Mouse (Mus musculus) CD8-positive naive resting alpha-beta T cell, adult 2 months (primary cell): ENCODE data around the gene Spindoc.

Source experiments
- DNase-seq, 2 experiments: peaks; one replicate each; pipeline ENCODE4 v3.0.0; 2022; ENCODE audit warnings: low read depth in 2 of 2, low spot score in 2 of 2

Gene Spindoc

DNA sequence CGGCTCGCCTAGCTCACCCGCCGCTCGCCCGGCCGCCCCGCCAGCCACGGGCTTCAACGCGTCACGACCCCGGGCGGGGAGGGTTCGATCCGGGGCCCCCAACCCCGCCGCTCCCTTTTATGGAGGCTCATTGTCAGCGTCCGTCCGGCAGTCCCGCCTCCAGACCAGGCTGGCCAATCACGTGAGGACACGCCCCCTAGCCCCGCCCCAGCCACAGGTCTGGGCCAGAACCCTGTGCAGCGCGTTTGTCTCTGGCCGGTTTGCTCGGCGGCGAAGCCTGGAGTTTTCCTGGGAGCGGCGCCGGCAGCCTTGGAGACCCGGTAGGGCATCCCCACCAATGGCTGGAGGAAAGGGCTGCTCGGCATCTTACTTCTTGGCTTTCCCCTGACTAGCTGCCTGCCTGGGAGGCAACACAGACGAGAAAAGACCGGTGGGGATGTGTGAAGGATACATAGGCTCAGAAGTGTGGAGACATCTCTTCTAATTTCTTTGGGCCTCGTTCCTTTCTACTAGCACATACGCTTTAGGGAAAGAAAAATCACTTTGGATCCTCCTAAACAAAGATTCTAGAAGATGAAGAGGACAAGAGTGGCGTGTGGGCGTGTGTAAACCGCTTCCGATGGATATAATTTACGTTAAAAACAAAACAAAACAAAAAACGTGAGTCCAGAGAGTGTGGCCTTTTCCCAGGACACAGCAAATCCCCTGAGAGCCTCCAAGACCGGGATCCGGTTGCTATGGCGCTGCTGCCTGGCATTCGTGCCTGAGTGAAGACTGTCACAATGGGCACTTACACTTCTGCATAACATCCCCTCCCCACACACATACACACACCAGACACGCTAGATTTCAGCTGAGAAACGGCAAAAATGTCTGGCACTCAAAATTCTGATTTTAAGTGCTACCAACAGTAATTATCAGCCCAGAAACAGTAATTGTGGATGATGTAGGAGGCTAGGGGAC lies at the start of gene Spindoc:
Gene Spindoc (minus strand): TSS at position 92 of the 963 bp plus-strand sequence.
- peak; percentile 88 to 97 for DNase-seq

DNA sequence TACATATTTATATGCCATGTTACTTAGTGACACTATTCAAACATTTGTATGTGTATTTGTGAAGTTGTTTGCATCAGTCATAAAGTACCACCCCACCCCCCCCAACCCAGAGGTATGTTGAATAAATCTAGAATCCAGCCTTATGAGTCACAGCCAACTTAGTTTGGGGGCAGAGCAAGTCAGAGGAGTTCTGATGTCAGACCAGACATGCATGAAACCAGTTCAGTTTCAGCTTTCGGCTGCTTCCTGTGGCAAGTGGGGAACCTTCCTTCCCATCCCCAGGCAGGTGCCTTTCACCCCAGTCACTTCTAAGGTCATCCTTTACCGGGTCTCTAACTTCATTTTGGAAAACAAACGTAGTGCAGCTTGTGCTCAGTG lies 42.6 kb upstream of the Spindoc start:
- no peak for DNase-seq

DNA sequence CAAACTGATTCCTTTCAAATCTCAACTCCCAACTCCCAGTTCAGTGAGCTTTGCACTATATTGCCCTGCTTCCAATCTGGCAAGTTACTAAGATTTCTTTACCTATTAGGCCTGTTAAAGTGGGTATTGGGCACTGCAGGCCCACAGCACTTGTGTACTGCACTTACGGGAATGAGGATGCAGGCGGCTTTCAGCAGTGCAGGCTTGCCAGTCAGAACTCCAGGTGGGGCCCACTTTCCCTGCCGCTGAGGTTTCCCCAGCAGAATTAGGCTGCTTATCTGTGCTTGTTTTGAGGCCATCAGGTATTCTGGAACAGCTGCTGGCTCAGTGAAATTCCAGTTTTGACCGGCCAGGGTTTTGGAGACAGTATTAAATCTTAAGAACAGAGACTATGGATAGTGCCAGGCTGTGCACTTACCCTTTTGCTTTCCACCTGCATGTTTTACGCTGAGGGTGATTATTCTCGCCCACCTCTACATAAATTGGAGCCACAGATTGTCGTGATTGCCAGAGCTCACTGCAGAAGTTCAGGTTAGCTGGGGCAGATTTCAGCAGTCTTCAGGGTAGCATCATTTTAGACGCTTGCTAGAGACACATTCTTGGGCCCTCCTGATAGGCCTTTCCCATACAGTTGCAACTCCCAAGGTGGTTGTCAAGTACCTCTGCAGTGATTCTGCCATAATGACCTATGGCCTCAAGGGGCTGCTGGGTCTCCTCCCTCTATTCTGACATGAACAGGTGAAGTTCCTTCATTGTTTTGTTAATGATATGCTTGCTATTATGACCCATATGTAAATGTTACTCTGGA lies 42.0 kb upstream of the Spindoc start:
- DNase-seq, result no peak

- no peak for DNase-seq
Observed at GRCm38 (mm10) chr19:7424131-7424530, 41.3 kb upstream of the Spindoc start.

- DNase-seq, result no peak
Observed at GRCm38 (mm10) chr19:7423656-7424030, 40.8 kb upstream of the Spindoc start.

DNA sequence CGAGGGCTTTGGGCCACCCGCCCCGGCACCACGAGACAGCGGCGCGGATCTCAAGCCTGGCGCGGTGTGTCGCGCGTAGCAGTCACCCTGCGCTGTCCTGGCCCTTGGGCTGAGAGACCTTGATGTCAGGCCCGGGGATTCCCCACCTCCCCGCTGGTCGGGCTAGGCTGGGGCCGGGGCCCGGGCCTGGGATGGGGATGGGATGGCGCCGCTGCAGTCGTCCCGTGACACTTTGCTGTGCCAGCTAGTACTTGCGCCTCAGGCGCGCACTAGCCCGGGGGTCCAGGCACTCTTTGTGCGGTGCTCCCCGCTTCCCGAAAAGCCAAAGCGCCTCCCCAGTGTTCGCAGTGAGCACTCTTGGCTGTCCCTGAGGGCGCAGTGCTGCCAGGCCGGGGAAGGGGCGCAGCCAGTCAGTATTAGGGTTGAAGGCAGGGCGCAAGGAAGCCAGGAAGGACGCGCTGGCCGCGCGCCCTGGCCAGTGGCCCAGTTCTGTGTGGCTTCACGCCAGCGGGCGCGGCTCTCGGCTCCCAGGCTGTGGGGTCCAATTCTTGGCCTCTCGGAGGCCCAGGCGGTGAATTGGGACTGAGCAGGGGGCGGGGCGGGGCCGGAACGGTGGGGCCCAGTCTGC lies 40.3 kb upstream of the Spindoc start:
- no peak for DNase-seq

DNA sequence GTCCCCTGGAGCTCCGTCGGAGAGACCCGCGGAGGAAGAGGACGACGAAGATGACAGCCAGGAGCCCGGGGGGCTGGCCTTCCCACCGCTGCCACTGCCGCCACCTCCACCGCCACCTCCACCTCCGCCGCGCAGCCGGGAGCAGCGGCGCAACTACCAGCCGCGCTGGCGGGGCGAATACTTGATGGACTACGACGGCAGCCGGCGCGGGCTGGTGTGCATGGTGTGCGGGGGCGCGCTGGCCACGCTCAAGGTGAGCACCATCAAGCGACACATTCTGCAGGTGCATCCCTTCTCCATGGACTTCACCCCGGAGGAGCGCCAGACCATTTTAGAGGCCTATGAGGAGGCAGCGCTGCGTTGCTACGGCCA lies 39.8 kb upstream of the Spindoc start:
- no peak for DNase-seq

GRCm38 (mm10) chr19:7421602-7422591 lies 39.1 kb upstream of the Spindoc start:
- no peak for DNase-seq

DNA sequence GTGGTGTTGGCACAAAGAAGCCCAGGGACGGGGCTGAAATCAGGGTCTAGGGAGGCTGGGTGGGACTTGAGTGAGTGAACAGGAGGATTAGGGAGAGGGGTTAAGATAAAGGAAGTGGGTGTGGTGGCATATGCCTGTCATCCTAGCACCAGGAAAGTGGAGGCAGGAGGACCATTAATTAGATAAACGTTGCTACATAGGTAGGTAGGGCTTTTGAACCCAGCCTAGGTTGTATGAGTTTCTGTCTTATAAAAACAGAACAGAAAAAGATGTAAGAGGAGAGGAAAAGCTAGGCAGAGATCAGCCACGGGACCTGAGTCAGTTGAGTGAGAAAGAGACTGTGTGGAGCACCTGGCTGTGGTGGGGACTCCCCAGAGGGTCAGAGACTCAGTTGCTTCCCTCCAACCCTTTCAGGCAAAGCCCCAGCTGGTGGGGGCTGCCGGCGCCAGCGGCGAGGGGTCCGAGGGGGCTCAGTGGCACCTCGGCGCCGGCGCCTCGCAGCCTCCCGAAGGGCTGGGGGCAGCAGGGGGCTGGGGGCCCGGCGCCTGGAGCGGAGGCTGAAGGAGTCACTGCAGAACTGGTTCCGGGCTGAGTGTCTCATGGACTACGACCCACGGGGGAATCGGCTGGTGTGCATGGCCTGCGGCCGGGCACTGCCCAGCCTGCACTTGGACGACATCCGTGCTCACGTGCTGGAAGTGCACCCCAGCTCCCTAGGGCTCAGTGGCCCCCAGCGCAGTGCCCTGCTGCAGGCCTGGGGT lies 38.2 kb upstream of the Spindoc start:
- DNase-seq, result no peak

DNA sequence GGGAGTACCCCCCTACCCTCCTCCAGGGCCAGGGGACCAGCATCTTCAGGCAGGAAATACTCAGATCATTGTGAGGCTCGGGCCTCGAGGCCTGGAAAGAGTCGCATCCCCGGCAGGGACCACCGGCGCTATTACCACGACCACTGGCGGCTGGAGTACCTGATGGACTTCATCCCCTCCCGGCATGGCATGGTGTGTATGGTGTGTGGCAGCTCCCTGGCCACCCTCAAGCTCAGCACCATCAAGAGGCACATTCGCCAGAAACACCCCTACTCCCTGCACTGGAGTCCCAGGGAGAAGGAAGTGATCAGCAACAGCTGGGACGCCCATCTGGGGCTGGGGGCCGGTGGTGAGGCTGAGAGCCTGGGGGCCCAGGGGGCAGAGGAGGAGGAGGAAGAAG lies 37.3 kb upstream of the Spindoc start:
- no peak for DNase-seq

GRCm38 (mm10) chr19:7419134-7419533 lies 36.3 kb upstream of the Spindoc start:
- no peak for DNase-seq

GRCm38 (mm10) chr19:7417911-7418849 lies 35.4 kb upstream of the Spindoc start:
- peak; percentile 65 to 79 for DNase-seq

DNA sequence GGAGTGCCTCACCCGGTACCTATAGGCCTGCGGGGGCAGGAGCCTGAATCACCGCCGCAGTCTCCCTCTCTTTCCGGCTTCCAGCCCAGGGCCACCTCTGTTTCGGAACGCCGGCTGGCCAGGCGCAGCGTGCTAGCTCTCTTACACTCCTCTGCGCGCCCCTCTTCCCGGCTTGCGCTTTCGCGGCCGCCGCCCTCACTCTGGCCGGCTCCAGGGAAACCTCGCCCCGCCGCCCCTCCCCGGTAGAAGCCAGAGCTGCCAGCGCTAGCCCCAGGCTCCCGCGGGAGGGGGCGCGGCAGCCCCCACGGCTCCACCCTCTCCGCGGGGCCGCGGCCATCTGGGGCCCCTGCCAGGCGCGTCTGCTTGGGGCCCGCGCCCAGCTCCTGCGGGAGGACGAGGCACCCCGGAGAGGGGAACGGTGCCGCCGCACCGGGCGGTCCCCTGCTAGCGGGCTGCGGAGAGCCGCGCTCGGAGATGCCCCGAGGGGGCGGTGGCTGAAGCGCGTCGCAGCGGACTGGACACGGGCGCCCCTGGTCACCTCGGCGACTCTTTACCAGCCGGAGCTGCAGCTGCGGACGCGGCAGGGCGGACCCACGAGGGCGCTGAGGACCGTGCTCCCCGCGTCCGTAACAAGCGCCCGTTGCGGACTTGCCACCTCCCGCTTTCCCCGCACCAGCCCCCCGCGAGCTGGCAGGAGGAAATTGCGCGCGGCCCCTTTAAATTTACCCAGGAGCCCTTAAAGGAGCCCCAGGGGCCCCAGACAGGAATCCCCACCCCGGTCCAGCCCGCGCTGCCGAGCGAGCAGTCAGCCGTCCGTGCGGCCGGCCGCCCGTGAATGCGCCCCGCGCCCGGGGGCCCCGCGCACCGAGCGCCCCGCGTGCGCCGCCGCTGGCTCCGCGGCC lies 34.3 kb upstream of the Spindoc start, which contains the start of gene 2700081O15Rik:
Gene 2700081O15Rik (plus strand): TSS at position 792 of the 902 bp plus-strand sequence.
- peak; percentile 18 to 26 for DNase-seq

GRCm38 (mm10) chr19:7415916-7416833 lies 33.4 kb upstream of the Spindoc start:
- no peak for DNase-seq

DNA sequence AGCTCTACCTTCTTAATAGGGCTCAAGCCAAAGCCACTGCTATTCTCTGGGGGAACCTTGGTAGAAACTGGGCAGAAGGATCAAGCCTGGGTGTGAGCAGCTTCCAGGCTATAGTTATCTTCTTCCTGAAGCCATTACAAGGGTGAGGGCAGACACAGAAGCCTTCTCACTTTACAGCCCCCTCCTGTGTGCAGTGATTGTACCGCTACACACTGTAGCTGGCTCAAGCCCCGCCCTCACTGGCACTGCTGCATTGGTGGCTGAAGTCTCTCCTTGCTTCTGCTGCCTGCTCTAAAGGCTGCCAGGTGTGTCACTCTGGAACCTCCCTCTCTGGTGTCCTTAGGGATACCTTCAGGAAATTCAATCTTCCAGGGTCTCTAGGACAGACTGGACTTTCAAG lies 29.6 kb upstream of the Spindoc start:
- no peak for DNase-seq

- DNase-seq, result no peak
Observed at GRCm38 (mm10) chr19:7404623-7405229, 21.9 kb upstream of the Spindoc start.
